Mouse (Mus musculus) natural killer cell, adult 2 months (primary cell): ENCODE measurements around the gene Tgfbr1.

Experiments
- DNase-seq, 2 experiments: peaks; one replicate each; pipeline ENCODE4 v3.0.0; 2022; ENCODE audit warnings: low spot score in 2 of 2

Tgfbr1 gene

DNA sequence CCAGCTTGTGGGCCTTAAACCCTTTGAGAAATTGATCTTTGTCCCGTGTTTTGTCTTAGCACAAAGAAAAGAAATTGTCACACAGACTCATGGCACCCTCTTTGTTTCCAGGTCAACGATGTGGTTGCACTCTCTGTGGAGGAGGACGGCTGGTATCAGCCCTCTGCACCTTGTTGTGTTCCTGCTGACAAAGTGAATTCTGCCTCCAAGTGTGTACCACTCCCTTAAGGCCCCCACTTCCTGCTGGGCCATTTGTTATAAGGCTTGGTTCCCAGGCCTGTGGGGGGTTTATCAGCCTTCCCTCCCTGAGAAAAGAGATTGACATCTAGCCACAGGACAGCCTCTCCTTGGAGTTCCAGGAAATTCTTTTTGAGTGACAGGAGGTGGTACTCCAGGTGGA lies 69.2 kb downstream of the Tgfbr1 start:
- DNase-seq, result no peak

DNA sequence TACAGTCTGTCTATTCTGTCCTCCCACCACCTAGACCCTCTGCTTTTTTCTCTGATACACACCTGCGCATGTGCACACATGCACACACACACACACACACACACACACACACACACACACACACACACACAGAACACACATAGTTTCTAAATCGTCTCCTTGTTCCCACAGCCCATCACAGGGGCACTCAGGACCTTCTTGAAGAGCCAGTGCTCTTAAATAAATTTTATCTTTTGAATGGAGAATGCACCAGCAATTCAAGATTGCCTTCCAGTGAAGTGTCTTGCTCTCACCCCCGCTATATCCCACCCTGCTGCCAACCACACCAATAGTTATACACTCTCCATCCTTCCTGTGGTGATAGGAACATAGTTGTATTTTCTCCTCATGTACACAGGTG lies 69.9 kb downstream of the Tgfbr1 start:
- no peak for DNase-seq

DNA sequence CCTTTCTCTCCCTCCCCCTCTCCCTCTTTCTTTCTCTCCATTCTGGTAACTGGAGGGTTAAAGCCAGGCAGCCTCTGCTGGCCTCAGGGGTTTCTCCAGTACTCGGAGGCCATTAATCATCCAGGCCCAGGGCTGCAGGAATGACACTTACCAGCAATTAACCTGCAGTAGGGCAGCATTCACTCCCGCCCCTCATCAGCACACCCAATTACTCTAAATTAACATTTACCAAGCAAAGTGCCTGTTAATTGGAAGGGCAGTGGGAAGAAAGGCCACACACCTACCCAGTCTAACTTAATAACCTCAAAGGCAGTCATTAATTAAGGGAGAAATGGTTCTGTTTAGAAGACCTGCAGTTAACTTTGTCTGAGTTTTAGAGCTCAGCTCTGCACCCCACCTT lies 71.4 kb downstream of the Tgfbr1 start:
- DNase-seq, result no peak

DNA sequence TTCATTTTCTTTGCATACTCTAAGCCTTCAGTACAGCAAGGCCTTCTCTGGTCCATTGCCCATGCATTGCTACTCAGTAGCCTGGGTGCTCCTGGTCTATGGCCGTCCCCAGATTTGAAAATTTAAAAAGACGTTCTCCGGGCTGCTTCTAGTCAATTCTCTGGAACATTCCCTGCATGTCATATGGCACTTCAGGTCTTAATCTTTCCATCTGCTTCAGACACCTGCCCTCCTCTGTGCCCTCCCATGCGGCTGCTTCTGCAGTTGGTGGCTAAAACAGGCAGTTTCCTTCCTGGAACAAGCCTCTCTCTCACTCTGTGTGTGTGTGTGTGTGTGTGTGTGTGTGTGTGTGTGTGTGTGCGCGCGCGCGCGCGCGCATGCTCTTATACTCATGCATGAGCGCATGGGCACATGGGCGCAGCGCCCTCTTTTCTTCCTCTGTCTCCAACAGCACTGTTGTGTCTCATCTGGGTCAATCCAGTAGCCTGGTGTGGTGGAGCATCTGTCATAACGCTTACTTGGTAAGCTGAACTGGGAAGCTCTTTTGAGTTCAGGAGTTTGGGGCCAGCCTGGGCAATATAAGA lies 72.3 kb downstream of the Tgfbr1 start:
- no peak for DNase-seq

DNA sequence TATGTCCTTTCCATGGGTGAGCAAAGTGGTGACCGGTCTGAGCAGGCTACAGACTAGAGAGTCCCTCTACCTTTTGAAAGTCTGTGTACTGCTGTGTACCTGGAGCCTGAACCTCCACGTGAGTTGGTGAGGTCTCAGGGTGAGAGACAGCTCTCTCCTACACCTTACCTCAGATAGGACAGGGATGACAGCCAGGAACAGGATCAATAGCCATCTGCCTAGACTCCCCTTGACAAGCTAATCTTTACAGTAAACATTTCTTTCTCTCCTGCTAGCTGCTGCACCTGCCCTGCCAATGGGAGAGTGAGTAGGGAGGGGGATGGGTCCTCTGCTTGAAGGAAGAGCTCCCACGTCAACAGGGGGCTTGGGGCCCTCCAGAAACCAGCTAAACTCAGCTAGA lies 74.6 kb downstream of the Tgfbr1 start:
- no peak for DNase-seq

DNA sequence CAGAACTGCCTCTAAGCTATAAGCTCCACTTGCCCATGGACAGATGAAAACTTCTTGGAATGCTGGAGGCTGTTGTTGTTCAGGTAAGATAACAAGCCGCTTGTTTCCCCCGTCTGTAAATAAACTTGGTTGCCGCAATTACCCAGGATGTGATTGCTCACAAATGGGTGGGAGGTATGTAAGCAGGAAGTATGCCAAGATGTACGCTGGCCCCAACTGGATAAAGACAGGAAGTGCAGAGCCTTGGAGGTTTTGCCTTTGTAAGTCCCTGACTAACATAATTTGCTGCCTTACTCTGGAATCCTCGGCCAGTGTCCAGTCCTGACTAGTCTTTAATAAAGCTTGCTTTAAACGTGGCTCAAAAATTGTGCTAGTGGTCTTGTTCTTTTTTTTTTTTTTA lies 77.5 kb downstream of the Tgfbr1 start:
- DNase-seq, result no peak

DNA sequence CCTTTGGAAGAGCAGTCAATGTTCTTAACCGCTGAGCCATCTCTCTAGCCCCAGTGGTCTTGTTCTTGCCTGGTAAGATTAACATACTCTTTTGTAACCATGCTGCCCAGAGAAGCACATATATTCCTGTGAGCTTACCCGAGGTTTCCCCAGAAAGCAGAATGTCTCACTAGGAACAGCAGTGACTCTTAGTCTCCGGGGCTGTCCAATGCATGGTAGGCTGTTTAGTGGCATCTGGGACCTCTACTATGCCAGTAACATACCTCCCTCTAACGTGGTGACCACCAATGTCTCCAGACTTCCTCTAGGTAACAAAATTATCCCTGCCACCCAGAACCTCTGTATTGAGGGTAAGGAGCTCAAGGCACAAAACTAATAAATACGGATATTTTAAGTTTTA lies 78.1 kb downstream of the Tgfbr1 start:
- DNase-seq, result no peak

DNA sequence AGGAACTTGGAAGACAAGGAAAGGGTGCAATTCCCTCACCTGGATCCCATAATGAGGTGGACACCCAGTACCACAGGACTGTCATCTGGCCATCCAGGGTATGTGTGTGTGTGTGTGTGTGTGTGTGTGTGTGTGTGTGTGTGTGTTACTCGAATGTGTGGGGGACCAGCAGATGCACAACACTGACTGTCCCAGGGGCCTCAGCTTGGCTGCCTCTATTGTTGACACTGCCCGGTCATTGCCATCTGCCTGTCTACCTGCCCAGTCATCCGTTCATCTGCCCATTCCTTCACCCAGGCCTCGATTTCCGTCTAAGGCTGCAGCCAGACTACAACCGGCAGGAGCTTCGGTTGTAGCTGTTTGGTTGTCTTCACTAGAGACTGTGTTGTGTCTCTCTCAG lies 79.7 kb downstream of the Tgfbr1 start:
- DNase-seq, result no peak

DNA sequence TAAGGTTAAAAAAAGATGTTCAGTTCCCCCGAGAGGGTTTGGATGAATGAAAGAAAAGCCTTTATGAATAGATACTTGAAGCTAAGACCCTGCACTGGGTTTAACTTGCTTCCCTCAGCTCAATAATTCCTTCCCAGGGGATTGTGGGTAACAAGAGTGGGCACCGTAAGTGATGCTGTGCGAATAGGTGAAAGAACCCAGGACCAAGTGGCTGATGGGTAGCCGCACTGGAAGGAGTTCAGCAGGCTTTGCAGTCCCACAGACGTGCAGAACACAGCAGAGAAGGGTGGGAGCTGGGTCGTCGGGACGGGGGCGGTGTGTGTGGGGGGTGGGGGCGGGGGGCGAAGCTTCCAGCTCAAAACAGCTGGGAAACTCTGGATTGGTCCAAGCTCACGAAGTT lies 82.1 kb downstream of the Tgfbr1 start:
- DNase-seq, result no peak

DNA sequence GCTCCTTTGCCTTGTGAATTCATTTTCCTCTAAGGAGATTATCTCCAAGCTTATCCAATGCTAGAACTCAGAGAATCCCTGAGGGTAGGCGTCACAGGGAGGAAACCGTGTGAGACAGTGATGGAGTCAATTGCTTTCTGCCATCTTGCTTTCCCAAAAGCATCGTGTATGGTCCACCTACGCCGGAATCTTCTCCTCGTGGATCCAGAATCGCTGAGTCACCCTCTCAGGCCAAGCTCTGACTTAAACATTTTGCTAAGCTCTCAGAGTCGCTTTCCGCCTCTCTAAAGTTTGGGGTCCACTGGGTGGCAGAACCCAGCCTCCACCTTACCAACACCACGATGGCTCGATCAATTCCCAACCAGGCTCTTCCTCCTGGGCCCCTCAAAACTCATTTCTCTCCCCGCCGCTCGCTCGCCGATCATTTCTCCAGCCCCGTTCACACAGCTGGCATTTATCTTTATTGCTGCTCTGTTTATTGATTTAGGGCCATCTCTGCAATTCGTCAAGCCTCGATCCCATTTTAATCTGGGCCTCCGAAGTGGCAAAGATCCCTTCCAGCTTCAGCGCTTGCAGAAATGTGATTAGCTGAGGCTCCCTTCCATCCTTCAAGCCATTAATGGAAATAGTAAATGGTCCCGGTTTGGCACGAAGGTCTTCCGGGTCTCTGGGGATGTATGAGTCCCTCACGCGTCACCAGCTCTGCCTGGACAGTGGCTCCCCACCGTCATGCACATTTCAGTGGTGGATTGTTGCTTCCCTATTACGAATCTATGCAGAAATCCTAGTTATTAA lies 82.7 kb downstream of the Tgfbr1 start:
- DNase-seq, result no peak

DNA sequence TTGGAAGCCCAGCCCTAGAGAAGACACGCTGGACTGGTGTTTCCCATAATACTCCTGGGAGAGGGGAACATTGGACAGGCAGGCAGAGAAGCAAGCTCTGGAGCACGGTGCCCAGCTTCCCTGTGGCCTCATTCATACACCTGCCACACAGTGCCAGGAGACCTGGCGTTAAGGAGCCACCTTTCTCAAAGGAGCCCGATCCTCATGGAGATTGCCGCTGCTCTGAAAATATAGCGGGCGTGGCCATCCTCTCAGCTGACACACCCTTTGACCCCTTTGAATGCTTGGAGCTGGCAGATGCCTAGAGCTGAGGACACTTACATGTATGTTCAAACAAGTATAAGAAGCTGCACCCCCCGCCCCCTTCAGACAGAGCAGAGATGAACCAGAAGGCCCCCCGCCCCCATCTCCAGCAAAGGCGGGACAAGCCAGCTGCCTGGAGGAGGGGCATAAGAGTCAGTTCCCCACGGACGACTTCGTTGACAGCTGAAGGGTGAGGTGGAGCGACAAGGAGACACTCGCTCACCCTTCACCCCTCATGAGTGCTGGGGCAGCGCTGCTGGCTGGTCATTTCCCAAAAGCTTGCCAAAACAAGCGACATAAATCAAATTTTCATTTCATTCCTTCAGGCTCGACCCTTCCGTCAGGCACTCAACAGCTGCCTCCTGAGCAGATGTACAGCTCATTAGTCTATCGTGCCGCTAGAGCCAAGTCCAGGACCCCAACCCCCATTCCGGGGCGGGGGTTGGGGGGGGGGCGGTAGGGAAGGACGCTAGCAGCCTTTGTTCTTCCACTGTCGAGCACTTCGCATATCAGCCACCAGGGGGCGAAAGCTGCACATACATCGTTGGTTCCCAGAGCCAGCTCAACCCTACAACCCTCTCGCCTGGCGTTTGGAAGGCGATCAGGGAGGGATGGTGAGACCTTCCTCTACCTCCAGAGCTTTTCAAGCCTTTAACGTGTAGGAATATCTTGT lies 84.6 kb downstream of the Tgfbr1 start:
- DNase-seq, result peak; percentile 50 to 64

DNA sequence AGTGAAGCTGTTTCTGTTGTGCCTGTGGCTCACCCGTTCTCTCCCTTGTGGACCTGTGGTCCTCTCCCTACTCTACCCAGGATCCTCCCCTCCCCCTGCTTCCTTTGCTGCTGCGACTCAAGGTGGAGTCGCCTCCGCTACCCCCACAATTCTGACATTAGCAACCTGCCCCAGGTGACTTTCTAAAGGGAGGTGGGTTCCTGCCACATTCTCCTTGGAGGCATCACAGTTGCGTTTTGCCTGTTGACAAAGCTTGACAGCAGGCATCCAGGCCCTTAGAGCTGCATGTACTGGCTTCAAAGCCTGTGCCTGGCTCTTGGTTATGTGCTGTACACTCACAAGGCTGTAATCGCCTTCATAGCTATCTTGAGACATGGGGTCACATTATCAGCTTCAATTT lies 85.9 kb downstream of the Tgfbr1 start:
- DNase-seq, result no peak

DNA sequence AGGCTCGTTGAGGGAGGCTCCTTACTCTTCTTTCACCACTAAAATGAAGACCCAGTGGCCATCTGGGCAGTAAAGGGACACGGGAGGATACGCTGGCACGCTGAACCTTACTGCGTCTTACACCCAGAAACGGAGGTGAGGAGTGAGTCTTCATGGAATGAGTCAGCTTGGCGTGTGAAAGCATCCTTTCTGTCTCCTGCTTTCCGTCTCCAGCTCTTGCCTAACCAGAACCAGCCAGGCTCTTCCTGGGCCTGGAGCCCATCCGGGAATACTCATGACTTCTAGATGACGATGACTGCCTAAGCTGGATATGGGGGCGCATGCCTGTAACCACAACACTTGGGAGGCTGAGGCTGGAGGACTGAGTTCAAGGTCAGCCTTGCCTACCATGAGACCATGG lies 87.9 kb downstream of the Tgfbr1 start:
- no peak for DNase-seq

DNA sequence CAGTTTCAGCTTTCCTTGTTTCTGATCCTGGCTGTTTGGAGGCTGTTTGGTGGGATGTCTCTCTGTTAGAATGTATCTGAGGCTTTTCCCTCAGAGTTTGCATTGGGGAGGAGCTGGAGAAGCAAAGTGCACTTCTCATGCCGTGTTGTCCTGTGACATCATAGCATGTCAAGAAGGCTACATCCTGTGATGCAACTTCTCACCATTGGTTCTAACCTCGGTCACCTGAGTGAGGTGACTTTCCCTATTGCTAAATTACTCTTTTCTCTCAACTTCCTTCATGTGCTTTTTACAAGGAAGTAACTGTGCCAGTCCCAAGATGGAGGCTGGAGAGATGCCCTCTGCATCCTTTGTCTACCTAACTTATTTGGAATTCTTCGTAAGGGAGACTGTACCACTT lies 95.5 kb downstream of the Tgfbr1 start:
- DNase-seq, result no peak

DNA sequence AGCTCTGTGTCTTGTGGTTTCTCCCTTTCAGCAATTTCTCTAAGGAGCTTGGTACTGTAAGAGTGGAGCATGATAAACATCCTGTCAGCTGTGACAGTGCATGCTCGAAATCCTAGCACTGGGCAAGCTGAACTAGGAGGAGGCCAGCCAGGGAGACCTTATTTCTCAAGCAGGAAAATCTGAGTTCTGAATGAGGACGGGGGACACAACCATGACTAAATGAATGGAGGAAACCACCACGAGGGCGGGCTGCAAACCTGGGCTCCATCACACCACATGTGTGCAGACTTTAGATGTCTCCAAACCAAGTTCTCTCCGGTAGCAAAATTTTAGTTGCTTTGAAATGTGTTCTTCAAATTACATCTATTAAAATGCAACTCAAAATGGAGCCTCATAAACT lies 96.1 kb downstream of the Tgfbr1 start:
- no peak for DNase-seq

DNA sequence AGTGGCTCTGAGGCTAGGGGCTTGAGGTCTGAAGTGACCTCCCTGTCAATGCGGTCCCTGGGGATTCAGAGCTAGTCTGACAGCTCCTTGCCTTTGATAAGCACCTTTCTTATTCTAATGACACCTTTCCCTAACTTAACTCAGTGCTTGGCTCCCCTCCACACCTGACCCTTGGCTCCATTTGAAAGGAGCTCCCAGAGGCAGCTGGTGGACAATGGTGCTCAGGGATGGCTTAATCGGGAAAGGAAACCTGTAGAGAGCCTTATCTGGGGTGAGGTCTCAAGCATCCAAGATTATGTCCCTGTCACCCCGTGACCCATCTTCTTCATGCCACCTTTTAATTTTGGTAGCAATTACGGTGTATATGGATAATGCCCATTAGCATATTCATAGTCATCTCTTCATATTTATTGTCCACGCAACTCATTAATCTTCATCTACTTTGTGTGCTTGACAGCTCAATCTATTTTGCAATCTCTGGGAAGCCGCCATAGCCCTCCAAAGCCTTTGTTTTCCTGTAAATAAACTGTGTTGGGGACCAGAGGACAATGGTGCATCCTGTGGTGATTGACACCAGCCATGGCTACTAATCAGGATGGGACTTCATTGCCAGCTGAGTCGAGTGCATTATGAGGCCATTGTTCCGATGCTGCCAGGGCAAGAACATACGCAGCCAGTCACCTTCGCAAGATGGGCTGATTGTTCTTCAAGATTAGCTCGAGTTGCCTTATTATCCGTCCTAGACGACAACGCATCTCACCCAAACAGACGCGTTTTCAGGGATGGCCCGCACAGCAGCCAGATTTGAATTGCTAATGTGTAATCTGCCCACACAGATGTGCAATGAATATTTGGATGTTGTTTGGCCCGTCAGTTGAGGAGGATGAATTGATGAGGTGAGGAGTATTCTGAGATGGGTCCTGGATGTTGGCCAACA lies 96.8 kb downstream of the Tgfbr1 start:
- no peak for DNase-seq
